ENCODE assay signal across 30 mouse cellular contexts in the genomic region with DNA sequence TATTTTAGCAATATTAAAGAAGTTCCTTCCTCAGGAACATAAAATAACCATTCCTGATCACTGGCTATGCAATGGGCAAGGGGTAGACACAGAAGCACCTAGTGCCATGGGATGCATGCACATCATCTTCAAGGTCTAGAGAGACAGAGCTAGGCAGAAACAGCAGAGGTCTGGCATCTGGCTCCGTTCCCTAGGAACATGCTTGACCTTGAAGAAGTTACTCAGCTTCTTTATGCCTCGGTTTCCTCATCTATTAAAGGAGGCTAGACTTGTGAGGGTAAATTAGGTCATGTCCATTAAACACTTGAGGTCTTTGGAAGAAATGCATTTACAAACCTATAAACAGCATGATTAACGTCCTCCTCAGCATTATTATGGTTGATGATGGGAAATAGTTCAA.
"Had no signal": no experiment of that assay in that cellular context is flagged by ENCODE, and none has a peak within 500 bp of the region (broad histone marks: within the 10 kb centered on the region; RNA-seq: fewer than 3 reads in every experiment).

No protein-coding gene starts in this region.

- H3K4me2 ChIP-seq: heart, embryonic 11.5 days; heart, embryonic 13.5 days; heart, embryonic 15.5 days; hindbrain, embryonic 12.5 days; hindbrain, embryonic 14.5 days; intestine, embryonic 15.5 days; limb, embryonic 12.5 days; liver, embryonic 11.5 days; liver, embryonic 13.5 days; liver, embryonic 15.5 days had no signal

- H3K27ac ChIP-seq: gastrocnemius, adult 2 months; heart, adult 2 months; heart, embryonic 13.5 days; heart, embryonic 15.5 days; hindbrain, embryonic 10.5 days; hindbrain, embryonic 12.5 days; hindbrain, embryonic 14.5 days; intestine, embryonic 15.5 days; layer of hippocampus, adult 2 months; left cerebral cortex, adult 2 months; limb, embryonic 10.5 days; limb, embryonic 12.5 days; liver, embryonic 13.5 days; liver, embryonic 15.5 days had no signal

- H3K9me3 ChIP-seq: heart, embryonic 13.5 days; heart, embryonic 15.5 days; hindbrain, embryonic 10.5 days; hindbrain, embryonic 12.5 days; intestine, embryonic 15.5 days; limb, embryonic 10.5 days; limb, embryonic 12.5 days; liver, embryonic 13.5 days; liver, embryonic 15.5 days had no signal

- H3K4me1 ChIP-seq: heart, embryonic 13.5 days; heart, embryonic 15.5 days; intestine, embryonic 15.5 days; liver, embryonic 13.5 days; liver, embryonic 15.5 days had no signal

- H3K9ac ChIP-seq: heart, embryonic 13.5 days; heart, embryonic 15.5 days; hindbrain, embryonic 12.5 days; hindbrain, embryonic 14.5 days; intestine, embryonic 15.5 days; limb, embryonic 12.5 days; liver, embryonic 13.5 days; liver, embryonic 15.5 days; liver, postnatal 0 days had no signal

- DNase-seq: gastrocnemius, adult 2 months; gastrocnemius, postnatal 10 days; gastrocnemius, postnatal 25 days; heart, adult 2 months; heart, postnatal 14 days; heart, postnatal 4 days; kidney, adult 18-20 months; kidney, adult 8-10 months; kidney, postnatal 10 days; kidney, postnatal 25 days; kidney, postnatal 4 days; liver; liver, embryonic 13.5 days; liver, postnatal 0 days had no signal

- ATAC-seq: hindbrain, embryonic 16.5 days; inflammation-experienced regulatory T-cells, adult 6 months; intestine, embryonic 15.5 days; intestine, postnatal 0 days; liver, postnatal 0 days had no signal

- H3K36me3 ChIP-seq: heart, embryonic 13.5 days; heart, embryonic 15.5 days; hindbrain, embryonic 10.5 days; hindbrain, embryonic 12.5 days; intestine, embryonic 15.5 days; limb, embryonic 10.5 days; limb, embryonic 12.5 days; liver, embryonic 13.5 days; liver, embryonic 15.5 days had no signal

- H3K27me3 ChIP-seq: heart, embryonic 13.5 days; heart, embryonic 15.5 days; hindbrain, embryonic 12.5 days; intestine, embryonic 15.5 days; limb, embryonic 12.5 days; liver, embryonic 13.5 days had no signal

- H3K4me3 ChIP-seq: gastrocnemius, adult 2 months; heart, adult 2 months; heart, embryonic 13.5 days; heart, embryonic 15.5 days; hindbrain, embryonic 10.5 days; hindbrain, embryonic 12.5 days; intestine, embryonic 15.5 days; layer of hippocampus, adult 2 months; left cerebral cortex, adult 2 months; limb, embryonic 10.5 days; limb, embryonic 12.5 days; liver, embryonic 13.5 days; liver, embryonic 15.5 days had no signal
